Mouse (Mus musculus): ENCODE data around the gene Nedd9.

- no peak for TF ChIP-seq POLR2A (IDR thresholded peaks at IDR 0.05; ENCODE audit: borderline replicate concordance, extremely low read depth, low read depth, low read length)
- no peak for TF ChIP-seq CTCF (IDR thresholded peaks at IDR 0.05; ENCODE audit: insufficient read depth, low read length)
Measured at GRCm38 (mm10) chr13:41436731-41437130, 50.4 kb downstream of the Nedd9 start.

Data from lung, adult 2 months (tissue).